8 mouse cellular contexts compared by ENCODE assay signal in the genomic region with DNA sequence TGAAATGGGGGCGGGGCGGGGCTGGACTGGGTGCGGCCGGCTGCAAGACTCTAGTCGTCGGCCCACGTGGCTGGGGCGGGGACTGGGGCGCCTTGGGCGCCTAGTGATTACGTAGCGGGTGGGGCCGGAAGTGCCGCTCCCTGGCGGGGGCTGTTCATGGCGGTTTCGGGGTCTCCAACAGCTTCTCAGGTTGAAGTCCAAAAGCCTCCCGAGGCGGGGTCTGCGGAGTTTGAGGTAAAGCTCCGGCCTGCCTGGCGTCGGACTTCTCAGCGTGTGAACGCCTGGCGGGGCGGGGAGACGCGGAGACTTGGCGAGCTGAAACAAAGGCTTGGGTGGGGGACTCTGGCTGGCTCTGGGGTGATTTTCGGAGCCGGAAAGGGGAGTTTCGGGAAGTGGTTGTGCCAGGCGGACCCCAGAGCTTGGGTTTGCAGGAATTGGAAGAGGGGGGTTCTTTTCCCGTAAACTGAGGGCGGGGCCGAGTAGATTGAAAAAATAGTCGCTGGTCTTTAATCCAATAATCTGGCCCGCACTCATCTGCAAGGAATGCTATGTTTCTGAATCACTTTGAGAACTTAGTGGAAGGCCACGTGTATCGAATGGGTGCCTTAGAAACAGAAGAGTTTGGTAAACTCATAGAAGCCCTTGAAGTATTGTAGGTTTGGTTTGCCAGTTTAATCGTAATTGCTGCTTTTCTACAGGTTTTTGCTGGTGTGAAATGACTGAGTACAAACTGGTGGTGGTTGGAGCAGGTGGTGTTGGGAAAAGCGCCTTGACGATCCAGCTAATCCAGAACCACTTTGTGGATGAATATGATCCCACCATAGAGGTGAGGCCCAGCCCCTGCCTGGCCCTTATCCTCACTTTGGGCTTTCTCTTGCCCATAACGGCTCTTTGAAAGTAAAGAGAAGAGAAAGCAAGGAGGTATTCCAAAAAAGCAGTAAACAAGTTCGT. TPM values are rescaled to one million over a fixed set of nuclear protein-coding genes. Genes with fewer than 3 reads are reported as not detected.
DNase-seq lines count a peak whose midpoint lies in the region; ATAC-seq lines count a peak whose summit lies in the region.

A gene (plus strand): TSS at position 79 of the 951 bp plus-strand sequence.

- peak within 1 kb of the TSS; percentile 90 for H3K4me3 ChIP-seq in heart, embryonic 13.5 days
- H3K4me3 ChIP-seq in liver, embryonic 12.5 days: peak within 1 kb of the TSS; percentile 90
- peak within 1 kb of the TSS; percentile 68 for H3K4me3 ChIP-seq in stomach, embryonic 15.5 days (replicated peaks)

- H3K4me1 ChIP-seq in heart, embryonic 13.5 days: peaks cover 13% of the 10 kb centered on the region
- peaks cover 12% of the 10 kb centered on the region for H3K4me1 ChIP-seq in liver, embryonic 12.5 days
- peaks cover 4% of the 10 kb centered on the region; the same call in 1 of the 2 replicates for H3K4me1 ChIP-seq in stomach, embryonic 15.5 days

- peak within 1 kb of the TSS; percentile 95 for H3K27ac ChIP-seq in heart, embryonic 13.5 days (replicated peaks)
- peak within 1 kb of the TSS; percentile 86 for H3K27ac ChIP-seq in liver, embryonic 12.5 days
- peak within 1 kb of the TSS; percentile 97 for H3K27ac ChIP-seq in stomach, embryonic 15.5 days

- peak within 1 kb of the TSS; percentile 89 for H3K4me2 ChIP-seq in heart, embryonic 13.5 days
- peak within 1 kb of the TSS; percentile 84 for H3K4me2 ChIP-seq in liver, embryonic 12.5 days
- peak within 1 kb of the TSS; percentile 68 for H3K4me2 ChIP-seq in stomach, embryonic 15.5 days

- peak; percentile 94 for DNase-seq in CD4-positive helper T cell, adult 2 months (ENCODE audit: low read depth, low spot score)
- peak; percentile 87 for DNase-seq in brain, embryonic 18.5 days (ENCODE audit: low read depth, low spot score)
- DNase-seq in kidney, postnatal 10 days: peak; percentile 98
- DNase-seq in natural killer cell, adult 2 months (ENCODE audit: low spot score in 2 of 2): peak; percentile 91 to 94

- 3% methylated on average over 46 of the region's 46 CpGs for WGBS in heart, embryonic 13.5 days
- WGBS in liver, embryonic 12.5 days (ENCODE audit: insufficient replicate concordance): 2% methylated on average over 46 of the region's 46 CpGs
- WGBS in stomach, embryonic 15.5 days: 2% methylated on average over 46 of the region's 46 CpGs

- no peaks in the 10 kb centered on the region for H3K9me3 ChIP-seq in heart, embryonic 13.5 days
- no peaks in the 10 kb centered on the region for H3K9me3 ChIP-seq in liver, embryonic 12.5 days (replicated peaks)
- no peaks in the 10 kb centered on the region for H3K9me3 ChIP-seq in stomach, embryonic 15.5 days

- no peaks in the 10 kb centered on the region for H3K27me3 ChIP-seq in heart, embryonic 13.5 days (replicated peaks)
- no peaks in the 10 kb centered on the region for H3K27me3 ChIP-seq in liver, embryonic 12.5 days (replicated peaks)
- H3K27me3 ChIP-seq in stomach, embryonic 15.5 days (replicated peaks): no peaks in the 10 kb centered on the region

- peak; percentile 99 for ATAC-seq in erythroid progenitor cell, adult 5-6 weeks (replicated peaks; ENCODE audit: low FRiP score, poor library complexity, severe bottlenecking)
- ATAC-seq in heart, embryonic 13.5 days (ENCODE audit: extremely low read depth, insufficient number of reproducible peaks, low FRiP score, low TSS enrichment): peak; percentile 97
- peak; percentile 94 for ATAC-seq in liver, embryonic 12.5 days
- ATAC-seq in stomach, embryonic 15.5 days (ENCODE audit: insufficient read depth, low FRiP score, low read depth): peak; percentile 98

- peak within 1 kb of the TSS; percentile 89 for H3K9ac ChIP-seq in heart, embryonic 13.5 days
- H3K9ac ChIP-seq in liver, embryonic 12.5 days: peak within 1 kb of the TSS; percentile 79
- peak within 1 kb of the TSS; percentile 63 for H3K9ac ChIP-seq in stomach, embryonic 15.5 days

- peaks cover 73% of the 10 kb centered on the region for H3K36me3 ChIP-seq in heart, embryonic 13.5 days
- H3K36me3 ChIP-seq in liver, embryonic 12.5 days: peaks cover 70% of the 10 kb centered on the region
- H3K36me3 ChIP-seq in stomach, embryonic 15.5 days: peaks cover 38% of the 10 kb centered on the region

RNA-seq across cellular contexts. Expression of the gene that starts here (rescaled TPM):
- 33.9 and 46.5 TPM in 2 replicates for total RNA-seq in erythroid progenitor cell, adult 5-6 weeks (2015; ENCODE audit: low replicate concordance)
- 9.7 and 23.7 TPM in 2 replicates for total RNA-seq in erythroid progenitor cell, adult 5-6 weeks (2017; ENCODE audit: low replicate concordance)
- 82.4 and 83.1 TPM in 2 replicates for polyA plus RNA-seq in heart, embryonic 13.5 days (2015; fragmentation: Nextera tagmentation; extraction: Ambion mirVana)
- polyA plus RNA-seq in liver, embryonic 12.5 days (2016; fragmentation: Nextera tagmentation; extraction: Ambion mirVana): 59.4 and 61.5 TPM in 2 replicates
- 79.8 and 84.2 TPM in 2 replicates for polyA plus RNA-seq in stomach, embryonic 15.5 days (2015; fragmentation: Nextera tagmentation; extraction: Ambion mirVana)

Comparison
In these comparisons a context has a peak if more than half of its experiments do, and no peak if none do; other contexts are left out.
1. Peak in every context shown above with its lines: DNase-seq, ATAC-seq, H3K4me3 ChIP-seq and H3K27ac ChIP-seq.